Mouse (Mus musculus): ENCODE measurements around the gene Itgb6.
A peak's percentile ranks its signal among the peaks of the same experiment; 100 is the strongest.

Itgb6 gene

DNA sequence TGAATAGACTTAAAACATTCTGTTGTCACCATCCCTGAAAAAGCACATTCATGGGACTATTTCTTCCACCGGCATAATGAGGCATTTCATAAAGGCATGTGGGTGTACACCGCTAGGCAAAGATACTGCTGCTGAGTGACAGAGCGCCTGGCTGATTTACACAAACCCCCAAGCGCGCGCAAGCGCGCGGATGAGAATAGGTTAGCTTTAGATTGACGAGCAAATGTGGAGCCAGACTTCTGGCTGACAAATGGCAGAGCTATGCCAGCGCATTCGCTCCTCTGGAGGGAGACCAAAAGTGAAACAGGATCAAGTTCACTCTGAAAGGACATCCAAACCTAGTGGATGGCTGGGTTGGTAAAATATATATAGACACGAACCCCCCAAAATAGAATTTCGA, at the start of gene Itgb6:
Itgb6 (minus strand) TSS at position 130 of the 400 bp plus-strand sequence.
- DNase-seq (ENCODE audit: low read depth, low spot score): peak; percentile 61

DNA sequence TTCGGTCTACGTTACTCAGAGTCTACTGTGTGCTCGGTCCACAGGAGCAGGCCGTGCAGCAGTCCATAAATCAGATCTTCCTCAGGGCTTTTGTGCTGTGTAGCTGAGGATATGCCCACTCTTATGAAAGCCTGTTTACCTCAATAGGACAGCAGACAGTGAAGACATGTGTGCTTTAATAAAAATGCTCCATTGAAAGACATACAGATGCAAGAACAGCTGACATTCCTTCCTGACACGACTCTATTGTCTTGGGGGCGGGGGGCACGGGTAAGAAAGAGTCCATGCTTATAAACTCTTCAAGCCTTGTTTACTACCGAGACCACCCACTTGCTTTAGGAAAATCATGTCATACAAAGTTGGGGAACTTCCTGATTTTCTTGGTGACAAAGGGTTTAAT, 44.0 kb upstream of the Itgb6 start:
- DNase-seq (ENCODE audit: low read depth, low spot score): no peak

DNA sequence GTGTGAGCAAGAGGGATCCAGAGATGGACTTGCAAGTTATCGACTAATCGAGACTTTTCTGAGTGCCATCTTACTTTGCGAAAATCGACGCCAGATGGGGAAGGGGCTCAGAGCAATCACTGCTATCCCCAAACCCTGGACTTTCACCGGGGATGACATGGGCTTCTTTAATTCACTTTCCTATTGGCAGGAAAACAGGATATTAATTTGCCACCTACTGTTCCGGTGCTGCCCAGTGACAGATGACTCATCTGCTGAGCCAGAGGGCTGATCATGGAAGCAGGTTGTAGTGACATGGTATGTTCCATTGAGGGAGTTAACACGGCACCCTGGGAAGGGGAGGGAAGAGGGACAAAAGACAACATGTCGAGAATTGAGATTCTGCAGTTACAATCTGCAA, 33.8 kb upstream of the Itgb6 start:
- no peak for DNase-seq (ENCODE audit: low read depth, low spot score)

- no peak for DNase-seq (ENCODE audit: low read depth, low spot score)
Measured at GRCm38 (mm10) chr2:60755101-60755500, 32.7 kb upstream of the Itgb6 start.

- no peak for DNase-seq (ENCODE audit: low read depth, low spot score)
Measured at GRCm38 (mm10) chr2:60751274-60751673, 28.8 kb upstream of the Itgb6 start.

DNA sequence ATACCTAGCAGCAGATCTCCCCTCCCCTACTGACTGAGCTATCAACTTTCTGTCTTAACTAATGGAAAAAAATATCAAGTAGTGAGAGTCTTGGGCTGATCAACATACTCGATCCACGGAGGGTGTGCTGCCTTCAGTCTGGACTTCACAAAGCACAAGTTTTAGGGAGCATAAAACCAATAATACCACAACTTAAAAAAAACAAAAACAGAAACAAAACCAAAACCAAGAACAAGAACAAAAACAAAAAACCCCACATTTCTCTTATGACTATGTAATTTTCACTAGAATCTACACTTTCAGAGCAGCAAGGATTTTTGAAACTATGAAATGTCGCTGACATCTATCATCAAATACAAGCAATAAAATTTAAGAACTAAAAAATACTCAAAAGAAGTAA, 28.1 kb upstream of the Itgb6 start:
- DNase-seq (ENCODE audit: low read depth, low spot score): no peak

DNA sequence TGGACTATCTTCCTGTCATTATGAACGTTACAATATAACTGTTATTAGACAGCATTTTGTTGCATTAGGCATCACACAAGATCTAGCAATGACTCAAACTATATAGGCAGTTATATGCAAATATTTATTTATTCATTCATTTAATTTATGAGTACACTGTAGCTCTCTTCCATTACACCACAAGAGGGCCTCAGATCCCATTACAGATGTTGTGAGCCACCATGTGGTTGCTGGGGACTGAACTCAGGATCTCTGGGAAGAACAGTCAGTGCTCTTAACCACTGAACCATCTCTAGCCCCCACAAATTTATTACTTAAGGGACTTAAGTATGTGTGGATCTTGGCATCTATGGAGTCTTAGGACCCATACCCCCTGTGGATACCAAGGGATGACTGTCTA, 26.1 kb upstream of the Itgb6 start:
- no peak for DNase-seq (ENCODE audit: low read depth, low spot score)

DNA sequence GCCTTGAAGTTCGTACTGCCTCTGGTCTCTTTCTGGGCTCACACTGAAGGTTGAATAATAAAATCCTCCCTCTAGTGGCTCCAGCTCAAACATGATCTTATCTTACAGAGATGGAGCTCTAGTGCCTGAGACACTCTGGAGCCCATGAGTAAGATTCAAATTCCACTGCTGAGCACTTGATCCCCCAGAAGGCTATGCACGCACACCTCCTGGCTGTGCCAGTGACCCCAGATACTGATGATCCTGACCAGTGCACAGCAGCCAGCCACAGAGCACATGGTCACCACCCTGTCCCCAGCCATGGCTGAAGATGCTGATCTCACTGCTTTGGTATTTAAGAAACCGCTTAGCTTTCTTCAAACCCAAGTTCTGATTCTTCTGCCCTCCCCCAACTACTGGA, 25.1 kb upstream of the Itgb6 start:
- DNase-seq (ENCODE audit: low read depth, low spot score): no peak

- no peak for DNase-seq (ENCODE audit: low read depth, low spot score)
Measured at GRCm38 (mm10) chr2:60744674-60745073, 22.2 kb upstream of the Itgb6 start.

- DNase-seq (ENCODE audit: low read depth, low spot score): no peak
Measured at GRCm38 (mm10) chr2:60739389-60740137, 17.1 kb upstream of the Itgb6 start.

DNA sequence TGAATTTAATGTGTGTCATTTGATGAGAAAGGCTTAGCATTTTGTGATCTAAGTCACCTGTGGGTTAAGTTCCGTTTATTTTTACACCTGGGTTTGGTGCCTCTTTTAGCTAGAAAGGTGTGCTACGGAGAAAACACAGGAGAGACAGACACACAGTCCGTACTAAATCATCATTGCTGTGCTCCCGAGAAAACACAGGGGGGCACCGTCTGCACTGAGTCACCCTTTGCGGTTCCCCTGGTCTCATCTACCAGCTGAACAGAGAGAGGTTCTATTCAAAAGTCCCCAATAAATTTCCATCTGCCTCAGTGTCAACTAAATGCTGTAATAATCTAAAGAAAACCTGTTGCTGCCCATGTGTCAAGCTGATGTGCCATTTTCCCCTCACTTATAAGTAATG, 8.5 kb upstream of the Itgb6 start:
- no peak for DNase-seq (ENCODE audit: low read depth, low spot score)

- no peak for DNase-seq (ENCODE audit: low read depth, low spot score)
Measured at GRCm38 (mm10) chr2:60730024-60730423, 7.6 kb upstream of the Itgb6 start.

GRCm38 (mm10) chr2:60728902-60729585, 6.6 kb upstream of the Itgb6 start:
- DNase-seq (ENCODE audit: low read depth, low spot score): no peak

DNA sequence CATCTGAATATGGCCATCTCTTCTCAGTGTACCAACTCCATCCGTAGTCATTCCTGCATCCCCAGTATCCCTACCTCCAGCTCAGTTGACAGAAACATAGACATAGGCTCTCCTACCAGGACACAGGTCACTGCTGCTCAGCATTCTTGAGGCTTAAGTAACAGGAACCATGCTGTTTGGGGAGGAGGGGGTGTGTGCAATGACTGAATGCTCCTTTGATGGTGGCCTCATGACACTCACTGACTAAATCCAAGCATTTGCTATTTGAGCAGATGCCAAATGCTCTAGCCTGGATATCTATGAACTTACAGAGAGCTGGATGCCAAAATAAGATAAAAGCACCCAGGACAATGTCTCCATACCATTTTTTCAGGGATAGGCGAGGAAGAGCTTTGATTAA, 2.2 kb upstream of the Itgb6 start:
- DNase-seq (ENCODE audit: low read depth, low spot score): no peak

GRCm38 (mm10) chr2:60722967-60723366, 524 bp upstream of the Itgb6 start:
- DNase-seq (ENCODE audit: low read depth, low spot score): no peak

DNA sequence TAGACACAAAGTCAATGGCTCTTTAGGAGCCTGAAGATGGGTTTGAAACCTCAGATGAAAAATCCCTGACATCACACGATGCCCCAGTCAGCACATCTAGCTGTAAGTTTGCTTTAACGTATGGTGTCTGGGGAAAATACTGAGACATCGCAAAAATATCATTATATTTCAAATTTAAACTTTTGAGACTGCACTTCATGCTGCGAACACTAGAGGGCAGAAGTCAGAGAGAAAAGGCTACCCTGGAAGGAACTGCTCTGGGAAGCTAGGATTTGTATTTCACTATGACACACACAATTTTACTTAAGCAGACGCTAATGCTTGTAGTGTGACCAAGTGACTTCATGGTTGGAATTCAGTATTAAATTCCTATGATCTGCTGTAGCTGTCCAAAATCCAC, 1.5 kb downstream of the Itgb6 start:
- no peak for DNase-seq (ENCODE audit: low read depth, low spot score)

DNA sequence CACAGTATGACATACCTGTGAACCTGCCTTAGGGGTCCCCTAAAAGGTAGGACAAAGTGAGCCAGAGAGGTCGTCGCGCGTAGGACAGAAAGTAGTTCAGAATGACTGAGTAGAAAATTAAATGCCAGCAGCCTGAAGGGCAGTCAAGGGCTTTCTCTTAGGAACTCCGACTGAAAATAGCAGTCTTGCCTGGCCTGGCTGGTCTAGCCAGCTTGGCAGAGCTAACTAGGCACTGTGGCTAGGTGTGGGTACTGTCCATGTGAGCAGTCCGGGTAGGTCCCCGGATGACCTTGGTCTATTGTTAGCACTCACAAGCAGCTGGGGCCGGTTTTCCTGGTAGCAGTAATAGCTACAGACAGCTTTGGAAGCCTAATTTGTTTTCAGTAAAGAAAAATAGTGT, 2.2 kb downstream of the Itgb6 start:
- DNase-seq (ENCODE audit: low read depth, low spot score): no peak

- DNase-seq (ENCODE audit: low read depth, low spot score): no peak
Measured at GRCm38 (mm10) chr2:60717348-60717747, 5.1 kb downstream of the Itgb6 start.

DNA sequence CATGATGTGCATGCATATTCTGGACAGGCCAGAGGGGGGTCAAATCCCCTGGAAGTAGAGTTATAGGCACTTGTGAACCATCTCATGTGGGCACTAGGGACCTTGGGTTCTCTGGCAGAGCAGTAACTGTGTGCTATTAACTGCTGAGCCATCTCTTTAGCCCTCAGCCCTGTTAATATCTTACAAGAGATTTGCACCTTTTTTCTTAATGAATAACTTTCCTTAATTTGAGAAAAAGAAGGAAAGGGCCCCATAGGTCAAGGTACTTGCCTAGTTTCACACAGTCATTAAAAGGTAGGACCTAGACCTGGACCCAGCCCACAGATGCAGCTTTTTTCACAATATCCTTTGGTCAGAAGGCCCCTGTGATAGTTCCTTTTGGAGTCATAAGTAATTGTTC, 5.9 kb downstream of the Itgb6 start:
- DNase-seq (ENCODE audit: low read depth, low spot score): no peak

DNA sequence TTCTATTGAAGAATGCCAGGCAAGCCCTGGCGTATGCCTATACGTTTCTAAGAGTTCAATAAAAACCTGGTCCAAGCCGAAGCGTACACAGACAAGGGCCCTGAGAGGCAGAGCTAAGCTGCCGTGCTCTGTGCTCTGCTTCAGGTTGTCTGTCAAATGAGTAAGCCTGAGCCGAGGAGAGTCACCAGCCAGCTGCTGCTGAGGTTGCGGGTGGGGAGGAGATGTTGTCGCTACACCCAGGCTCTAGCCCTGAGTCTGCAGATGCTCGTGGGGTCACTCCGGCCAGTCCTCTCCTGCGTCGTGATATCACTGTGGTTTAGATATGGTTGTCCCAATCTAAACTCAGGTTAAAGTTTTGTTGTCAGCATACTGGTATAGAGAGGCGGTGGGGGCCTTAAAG, 6.7 kb downstream of the Itgb6 start:
- DNase-seq (ENCODE audit: low read depth, low spot score): no peak

DNA sequence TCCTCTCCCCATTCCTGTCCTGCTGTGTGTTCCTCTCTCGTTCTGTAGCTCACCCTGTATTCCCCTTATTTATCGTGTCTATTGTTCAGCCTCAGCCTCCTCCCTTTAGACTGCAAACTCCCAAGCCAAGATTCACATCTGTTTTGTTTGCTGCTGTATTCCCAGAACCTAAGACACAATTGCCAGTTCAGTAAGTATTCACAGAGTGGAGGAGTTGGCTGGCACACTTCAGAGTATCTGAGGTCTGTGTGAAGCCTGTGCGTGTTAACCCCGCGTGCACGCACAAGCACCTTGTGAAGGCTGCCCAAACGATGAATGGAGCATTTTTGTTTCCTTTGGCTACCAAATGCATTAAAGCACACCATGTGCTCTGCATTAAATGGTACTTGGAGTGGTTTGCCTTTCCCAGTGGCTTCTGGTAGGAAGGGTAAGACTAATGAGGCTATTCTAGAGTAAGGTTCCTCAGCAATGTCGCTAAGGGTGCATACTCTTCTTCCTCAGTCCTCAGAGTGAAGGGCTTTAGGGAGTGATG, 7.4 kb downstream of the Itgb6 start:
- DNase-seq (ENCODE audit: low read depth, low spot score): no peak

GRCm38 (mm10) chr2:60714475-60714874, 8.0 kb downstream of the Itgb6 start:
- no peak for DNase-seq (ENCODE audit: low read depth, low spot score)

- DNase-seq (ENCODE audit: low read depth, low spot score): no peak
Measured at GRCm38 (mm10) chr2:60713857-60714256, 8.6 kb downstream of the Itgb6 start.
